Mouse (Mus musculus) thymus, adult 2 months (tissue): ENCODE results near the gene Olfr259. TPM values are rescaled to one million over a fixed set of nuclear protein-coding genes. Genes with fewer than 3 reads are reported as not detected.

Source experiments
- DNase-seq: peaks from one replicate; pipeline ENCODE4 v3.0.0; 2021
- H3K27ac ChIP-seq: fragments of 200-500 bp; 2 replicates; pipeline ENCODE4 v1.5.1; 2012; ENCODE audit warnings: low read length, control low read depth; ENCODE audit not compliant: control insufficient read depth, insufficient read depth
- H3K27me3 ChIP-seq: fragments of 200-500 bp; 2 replicates; pipeline ENCODE4 v1.6.1; 2012; ENCODE audit warnings: mild to moderate bottlenecking, low read length, moderate library complexity, mixed read lengths; ENCODE audit not compliant: control insufficient read depth, insufficient read depth
- H3K36me3 ChIP-seq: fragments of 200-500 bp; 2 replicates; pipeline ENCODE4 v1.6.1; 2012; ENCODE audit warnings: mild to moderate bottlenecking, low read length, moderate library complexity; ENCODE audit not compliant: control insufficient read depth, insufficient read depth
- H3K4me1 ChIP-seq: fragments of 200-500 bp; replicated peaks from 2 replicates; pipeline ENCODE4 v1.6.1; 2012; ENCODE audit warnings: low read length; ENCODE audit not compliant: control insufficient read depth, insufficient read depth
- H3K4me3 ChIP-seq: fragments of 200-500 bp; 2 replicates; pipeline ENCODE4 v1.5.1; 2012; ENCODE audit warnings: mild to moderate bottlenecking, low read length, control low read depth, moderate library complexity; ENCODE audit not compliant: control insufficient read depth, insufficient read depth
- CTCF ChIP-seq: fragments of 200-500 bp; IDR thresholded peaks from 2 replicates; pipeline ENCODE4 v1.5.1; 2012; ENCODE audit warnings: mild to moderate bottlenecking, control low read depth, low read length, moderate library complexity, borderline replicate concordance; ENCODE audit not compliant: control insufficient read depth, poor library complexity, insufficient read depth; ENCODE audit errors: extremely low read depth
- POLR2A ChIP-seq: fragments of 200-500 bp; IDR thresholded peaks from 2 replicates; pipeline ENCODE4 v1.6.1; 2012; ENCODE audit warnings: mild to moderate bottlenecking, low read length, control low read depth, moderate library complexity; ENCODE audit not compliant: control insufficient read depth, poor library complexity, insufficient read depth; ENCODE audit errors: extremely low read depth
- WGBS: fragments of 180-500 bp; shearing (Covaris S2); methylation state at CpG from one replicate; pipeline ENCODE4 v1.1.7; 2018; 5-methylcytosine and 5-hydroxymethylcytosine counted together
- polyA plus RNA-seq: library from polyadenylated mRNA; depleted of rRNA; stranded (reverse); fragments of >200 nt; gene quantifications from 2 replicates; pipeline ENCODE4 v1.2.3, GENCODE M21; 2012; rRNA removed

The Olfr259 gene
- not detected in 2 replicates for polyA plus RNA-seq

- Histone ChIP-seq H3K4me3 (no peak within 1 kb of the TSS), H3K27ac (no peak within 1 kb of the TSS), H3K27me3 (no peaks in the 10 kb centered on the region), H3K4me1 (no peaks in the 10 kb centered on the region), H3K36me3 (no peaks in the 10 kb centered on the region)
- no peak for TF ChIP-seq CTCF
- TF ChIP-seq POLR2A, result no peak
- DNase-seq, result no peak
These were observed at the start of gene Olfr259 for GRCm38 (mm10) chr2:87114467-87114866. Gene Olfr259 (minus strand): TSS chr2:87114567.

- TF ChIP-seq POLR2A (no peak), CTCF (no peak)
- Histone ChIP-seq H3K4me3 (no peak within 1 kb of the TSS), H3K27ac (no peak within 1 kb of the TSS), H3K36me3 (no peaks in the 10 kb centered on the region), H3K27me3 (no peaks in the 10 kb centered on the region), H3K4me1 (no peaks in the 10 kb centered on the region)
- no peak for DNase-seq
These were observed 38.2 kb upstream of the Olfr259 start, which contains the start of gene Olfr1111 for GRCm38 (mm10) chr2:87152524-87152923. Gene Olfr1111 (minus strand): TSS chr2:87152624.

- TF ChIP-seq POLR2A (no peak), CTCF (no peak)
- no peak within 1 kb of the TSS for H3K4me3 ChIP-seq
- H3K27me3 ChIP-seq, result no peaks in the 10 kb centered on the region
- no peaks in the 10 kb centered on the region for H3K4me1 ChIP-seq
- DNase-seq, result no peak
- WGBS, result 92% methylated on average over 1 of the region's 1 CpGs
- no peak within 1 kb of the TSS for H3K27ac ChIP-seq
- no peaks in the 10 kb centered on the region for H3K36me3 ChIP-seq
These were observed 25.8 kb upstream of the Olfr259 start, which contains the start of gene Olfr1110 for GRCm38 (mm10) chr2:87140200-87140599. Gene Olfr1110 (minus strand): TSS chr2:87140300.

GRCm38 (mm10) chr2:87095908-87096307, 18.5 kb downstream of the Olfr259 start, which contains the start of gene Olfr1109:
Gene Olfr1109 (minus strand): TSS chr2:87096008.
- H3K4me1 ChIP-seq, result no peaks in the 10 kb centered on the region
- H3K27me3 ChIP-seq, result no peaks in the 10 kb centered on the region
- TF ChIP-seq CTCF, result no peak
- TF ChIP-seq POLR2A, result no peak
- WGBS, result 62% methylated on average over 1 of the region's 1 CpGs
- no peaks in the 10 kb centered on the region for H3K36me3 ChIP-seq
- DNase-seq, result no peak
- H3K4me3 ChIP-seq, result no peak within 1 kb of the TSS
- H3K27ac ChIP-seq, result no peak within 1 kb of the TSS

GRCm38 (mm10) chr2:87075717-87076116, 38.6 kb downstream of the Olfr259 start, which contains the start of gene Olfr1107:
Gene Olfr1107 (minus strand): TSS chr2:87075817.
- no peak within 1 kb of the TSS for H3K4me3 ChIP-seq
- DNase-seq, result no peak
- no peak within 1 kb of the TSS for H3K27ac ChIP-seq
- no peak for TF ChIP-seq CTCF
- no peak for TF ChIP-seq POLR2A
- no peaks in the 10 kb centered on the region for H3K4me1 ChIP-seq
- 91% methylated on average over 1 of the region's 1 CpGs for WGBS
- no peaks in the 10 kb centered on the region for H3K36me3 ChIP-seq
- H3K27me3 ChIP-seq, result no peaks in the 10 kb centered on the region

Other genes starting within 250 kb of the Olfr259 start
- not detected in 2 replicates for gene Gm13723, start 239.8 kb downstream of the Olfr259 start, polyA plus RNA-seq
- not detected in 2 replicates for gene Olfr1097, start 222.4 kb downstream of the Olfr259 start, polyA plus RNA-seq
- not detected in 2 replicates for gene Olfr1098, start 190.0 kb downstream of the Olfr259 start, polyA plus RNA-seq
- gene Olfr1099, start 153.9 kb downstream of the Olfr259 start, polyA plus RNA-seq, result not detected in 2 replicates
- not detected in 2 replicates for gene Olfr1100, start 134.6 kb downstream of the Olfr259 start, polyA plus RNA-seq
- not detected in 2 replicates for gene Olfr1101, start 123.3 kb downstream of the Olfr259 start, polyA plus RNA-seq
- gene Olfr1102, start 116.2 kb downstream of the Olfr259 start, polyA plus RNA-seq, result not detected in 2 replicates
- gene Olfr1104, start 87.5 kb downstream of the Olfr259 start, polyA plus RNA-seq, result not detected in 2 replicates
- not detected in 2 replicates for gene Olfr1105, start 78.0 kb downstream of the Olfr259 start, polyA plus RNA-seq
- gene Olfr1106, start 62.3 kb downstream of the Olfr259 start, polyA plus RNA-seq, result not detected in 2 replicates
- not detected in 2 replicates for gene Olfr1107, start 38.8 kb downstream of the Olfr259 start, polyA plus RNA-seq
- not detected in 2 replicates for gene Olfr1109, start 18.6 kb downstream of the Olfr259 start, polyA plus RNA-seq
- not detected in 2 replicates for gene Olfr1110, start 25.7 kb upstream of the Olfr259 start, polyA plus RNA-seq
- gene Olfr1111, start 38.1 kb upstream of the Olfr259 start, polyA plus RNA-seq, result not detected in 2 replicates
- not detected in 2 replicates for gene Olfr1112, start 73.2 kb upstream of the Olfr259 start, polyA plus RNA-seq
- gene Olfr1113, start 94.4 kb upstream of the Olfr259 start, polyA plus RNA-seq, result not detected in 2 replicates
- gene Olfr1115, start 133.4 kb upstream of the Olfr259 start, polyA plus RNA-seq, result not detected in 2 replicates
- not detected in 2 replicates for gene Olfr1116, start 153.0 kb upstream of the Olfr259 start, polyA plus RNA-seq
- not detected in 2 replicates for gene Olfr1118, start 193.0 kb upstream of the Olfr259 start, polyA plus RNA-seq
- not detected in 2 replicates for gene Olfr1120, start 240.2 kb upstream of the Olfr259 start, polyA plus RNA-seq